Mouse (Mus musculus): ENCODE data around the gene Wnk4.

Wnk4 gene

DNA sequence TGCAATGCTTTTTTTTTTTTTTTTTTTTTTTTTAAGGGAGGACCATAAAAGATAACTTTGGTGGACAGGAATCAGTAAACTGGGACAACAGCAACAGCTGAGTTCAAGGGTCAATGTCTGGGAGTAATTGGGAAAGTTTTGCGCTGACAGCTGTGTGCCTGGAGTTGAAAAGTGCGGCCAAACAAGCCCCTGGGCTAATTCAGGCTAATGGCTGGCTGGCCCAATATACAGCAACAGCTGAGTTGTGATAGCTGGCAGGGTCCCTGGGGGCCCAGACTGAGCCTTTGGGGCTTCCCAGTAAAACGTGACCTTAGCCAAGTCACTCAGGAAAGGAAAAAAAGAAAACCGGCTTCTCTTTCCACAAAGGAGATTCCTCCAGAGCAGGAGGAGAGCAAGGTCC, 15.3 kb upstream of the Wnk4 start:
- DNase-seq (ENCODE audit: low spot score) = no peak

- no peak for DNase-seq (ENCODE audit: low spot score)
These were observed 14.3 kb upstream of the Wnk4 start, which contains the start of gene Ramp2 for GRCm38 (mm10) chr11:101245855-101246701. Gene Ramp2, plus strand, starts transcription at chr11:101246028.

- no peak for DNase-seq (ENCODE audit: low spot score)
These were observed 13.7 kb upstream of the Wnk4 start for GRCm38 (mm10) chr11:101246702-101247012.

DNA sequence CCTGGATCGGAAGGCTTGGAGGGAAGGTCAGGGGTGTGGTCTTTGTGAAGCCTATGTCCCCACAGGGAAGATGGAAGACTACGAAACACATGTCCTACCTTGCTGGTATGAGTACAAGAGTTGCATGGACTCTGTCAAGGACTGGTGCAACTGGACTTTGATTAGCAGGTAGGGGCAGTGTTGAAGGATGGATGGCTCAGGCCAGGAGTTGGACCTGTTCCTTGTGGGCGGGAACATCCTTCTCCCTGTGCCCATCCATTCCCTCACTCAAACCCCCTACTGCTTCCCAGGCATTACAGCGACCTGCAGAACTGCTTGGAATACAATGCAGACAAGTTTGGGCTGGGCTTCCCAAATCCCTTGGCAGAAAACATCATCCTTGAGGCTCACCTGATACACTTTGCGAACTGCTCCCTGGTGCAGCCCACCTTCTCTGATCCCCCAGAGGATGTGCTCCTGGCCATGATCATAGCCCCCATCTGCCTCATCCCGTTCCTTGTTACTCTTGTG, 12.8 kb upstream of the Wnk4 start:
- DNase-seq (ENCODE audit: low spot score) = no peak

GRCm38 (mm10) chr11:101248258-101248994, 11.9 kb upstream of the Wnk4 start:
- DNase-seq (ENCODE audit: low spot score) = no peak

DNA sequence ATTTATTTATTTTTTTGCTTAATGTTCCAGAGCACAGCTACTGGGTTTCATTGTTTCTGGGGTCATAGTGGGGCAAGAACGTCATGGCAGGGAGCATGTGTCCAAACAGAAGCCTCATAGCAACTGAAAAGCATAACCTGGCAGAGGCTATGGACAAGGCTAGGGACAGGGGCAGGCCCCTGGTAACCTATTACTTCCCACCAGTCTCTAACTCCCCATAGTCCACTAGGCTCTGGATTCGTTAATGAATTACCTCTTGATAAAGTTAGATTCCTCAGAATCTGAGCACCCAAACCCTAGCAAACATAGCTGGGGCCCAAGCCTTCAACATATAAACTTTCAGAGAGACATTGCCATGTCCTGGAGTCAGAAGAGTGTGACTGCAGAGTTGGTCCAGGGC, 9.3 kb upstream of the Wnk4 start:
- DNase-seq (ENCODE audit: low spot score) = no peak

- peak; percentile 19 for DNase-seq (ENCODE audit: low spot score)
These were observed 7.4 kb upstream of the Wnk4 start for GRCm38 (mm10) chr11:101252941-101253340.

DNA sequence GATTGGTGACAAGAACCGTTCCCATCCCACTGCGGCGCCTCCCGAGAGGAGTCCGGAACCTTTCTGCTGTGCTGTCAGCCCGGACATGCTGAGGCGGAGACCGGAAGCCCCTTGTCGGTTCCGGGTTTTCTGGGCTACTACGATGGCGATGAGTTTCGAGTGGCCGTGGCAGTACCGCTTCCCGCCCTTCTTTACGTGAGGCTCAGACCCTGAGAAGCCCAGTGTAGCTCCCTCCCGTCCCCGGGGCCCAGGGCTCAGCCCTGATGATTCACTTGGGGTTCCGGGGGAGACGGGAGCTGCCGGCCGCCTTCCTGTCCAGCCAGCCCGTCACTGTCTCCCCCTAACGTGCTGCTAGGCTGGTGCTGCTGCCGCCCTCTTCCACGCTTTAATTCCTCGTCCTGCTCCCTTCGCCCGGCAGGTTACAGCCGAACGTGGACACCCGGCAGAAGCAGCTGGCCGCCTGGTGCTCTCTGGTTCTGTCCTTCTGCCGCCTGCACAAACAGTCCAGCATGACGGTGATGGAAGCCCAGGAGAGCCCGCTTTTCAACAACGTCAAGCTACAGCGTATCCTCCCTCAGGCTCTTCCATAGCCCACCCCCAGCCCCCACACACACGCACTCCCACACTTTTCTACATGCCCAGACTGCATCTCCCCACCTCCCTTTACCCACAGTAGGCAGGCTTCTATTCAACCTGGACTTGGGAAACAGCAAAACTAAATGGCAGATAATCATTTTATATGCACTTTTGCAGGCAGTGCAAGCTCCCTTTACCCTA, 6.6 kb upstream of the Wnk4 start, which contains the start of gene Vps25:
Vps25 (plus strand) TSS at position 95 of the 777 bp plus-strand sequence.
- peak; percentile 77 for DNase-seq (ENCODE audit: low spot score)

DNA sequence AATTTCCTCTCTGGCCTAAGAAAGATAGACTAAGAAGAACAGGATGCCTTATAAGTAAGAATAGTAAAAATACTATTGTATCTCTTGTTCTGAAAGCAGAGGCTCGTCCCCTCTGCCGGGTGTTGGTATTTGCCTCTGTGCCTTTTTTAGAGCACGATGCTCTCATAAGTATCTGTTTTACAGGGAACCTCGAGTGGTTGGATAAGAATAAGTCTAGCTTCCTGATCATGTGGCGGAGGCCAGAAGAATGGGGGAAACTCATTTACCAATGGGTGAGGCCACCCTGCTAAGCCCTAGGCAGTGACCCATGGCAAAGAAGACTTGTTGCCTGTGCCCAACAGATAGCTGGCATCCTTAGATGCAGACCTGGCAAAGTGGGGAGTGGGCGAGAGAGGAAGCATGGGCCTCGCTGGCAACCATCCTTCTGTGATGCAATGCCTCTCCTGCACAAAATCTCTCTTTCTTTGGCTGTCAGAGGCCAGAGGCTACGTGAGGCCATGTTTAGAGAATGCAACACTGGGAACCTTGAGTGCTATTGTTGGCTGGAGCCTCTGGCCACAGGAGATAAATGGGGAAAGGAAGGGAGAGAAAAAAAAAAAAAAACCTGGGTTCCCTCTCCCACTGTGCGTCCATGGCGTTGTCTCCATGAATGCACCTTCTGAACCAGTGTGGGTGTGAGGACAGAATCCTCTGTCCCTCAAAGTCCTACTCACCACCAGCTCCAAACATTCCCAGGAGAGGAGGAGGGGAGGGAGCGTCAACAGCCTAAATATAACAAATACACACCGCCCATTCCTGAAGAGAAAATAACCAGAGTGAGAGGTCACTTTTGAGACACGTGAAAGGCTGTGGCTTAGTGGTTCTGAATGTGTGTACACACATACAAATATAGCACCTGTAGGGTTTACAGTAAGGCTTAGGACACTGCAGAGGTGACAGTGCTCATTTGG, 4.3 kb upstream of the Wnk4 start:
- no peak for DNase-seq (ENCODE audit: low spot score)

GRCm38 (mm10) chr11:101259261-101259712, 1.1 kb upstream of the Wnk4 start:
- DNase-seq (ENCODE audit: low spot score) = no peak

GRCm38 (mm10) chr11:101260826-101261380, 536 bp downstream of the Wnk4 start:
- DNase-seq (ENCODE audit: low spot score) = no peak

DNA sequence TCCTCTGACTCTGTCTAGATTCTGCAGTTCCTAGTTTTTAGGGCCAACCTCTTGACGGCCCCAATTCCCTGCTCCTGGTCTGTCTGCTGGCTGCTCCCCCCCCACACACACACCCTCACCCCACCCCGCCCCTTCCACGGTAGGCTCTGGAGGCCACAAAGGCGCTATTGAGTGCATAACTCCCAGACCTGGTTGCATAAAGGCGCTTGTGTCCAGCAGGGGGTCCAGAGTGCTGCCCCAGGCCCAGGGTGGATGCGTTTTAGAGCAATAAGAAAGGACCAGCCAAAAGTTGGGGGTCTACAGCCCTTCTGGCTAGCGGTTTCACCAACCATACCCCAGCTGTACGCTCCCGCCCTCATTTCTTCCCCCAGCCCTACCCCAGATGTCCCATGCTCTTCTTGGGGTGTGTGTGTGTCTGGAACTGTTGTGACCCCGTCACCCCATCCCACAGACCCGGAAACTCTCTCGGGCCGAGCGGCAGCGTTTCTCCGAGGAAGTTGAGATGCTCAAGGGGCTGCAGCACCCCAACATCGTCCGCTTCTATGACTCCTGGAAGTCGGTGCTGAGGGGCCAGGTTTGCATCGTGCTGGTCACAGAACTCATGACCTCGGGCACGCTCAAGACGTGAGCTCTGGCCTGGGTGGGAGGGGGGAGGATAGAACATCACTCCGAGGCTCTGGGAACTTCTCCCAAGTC, 2.1 kb downstream of the Wnk4 start:
- no peak for DNase-seq (ENCODE audit: low spot score)

GRCm38 (mm10) chr11:101263138-101263988, 3.0 kb downstream of the Wnk4 start:
- no peak for DNase-seq (ENCODE audit: low spot score)

- no peak for DNase-seq (ENCODE audit: low spot score)
These were observed 3.6 kb downstream of the Wnk4 start for GRCm38 (mm10) chr11:101263989-101264280.

- no peak for DNase-seq (ENCODE audit: low spot score)
These were observed 4.6 kb downstream of the Wnk4 start for GRCm38 (mm10) chr11:101264954-101265471.

DNA sequence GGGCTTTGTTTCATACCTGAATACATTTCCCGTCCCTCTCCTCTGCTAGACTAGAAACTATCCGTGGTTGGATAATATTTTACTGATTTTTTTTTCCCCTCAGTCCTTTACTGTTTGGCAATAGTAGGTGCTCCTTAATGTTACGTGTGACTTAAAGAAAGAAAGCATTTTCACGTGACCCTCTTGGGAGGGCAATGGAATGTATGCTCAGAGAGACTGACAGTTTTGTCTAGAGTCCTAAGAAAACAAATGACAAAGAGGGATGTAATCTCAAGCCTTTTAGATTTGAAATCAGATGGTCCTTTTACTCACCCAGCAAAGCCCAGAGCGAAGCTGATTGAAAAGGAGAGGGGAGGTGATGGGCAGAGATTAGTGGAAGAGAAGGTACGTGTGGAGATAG, 5.5 kb downstream of the Wnk4 start:
- no peak for DNase-seq (ENCODE audit: low spot score)

DNA sequence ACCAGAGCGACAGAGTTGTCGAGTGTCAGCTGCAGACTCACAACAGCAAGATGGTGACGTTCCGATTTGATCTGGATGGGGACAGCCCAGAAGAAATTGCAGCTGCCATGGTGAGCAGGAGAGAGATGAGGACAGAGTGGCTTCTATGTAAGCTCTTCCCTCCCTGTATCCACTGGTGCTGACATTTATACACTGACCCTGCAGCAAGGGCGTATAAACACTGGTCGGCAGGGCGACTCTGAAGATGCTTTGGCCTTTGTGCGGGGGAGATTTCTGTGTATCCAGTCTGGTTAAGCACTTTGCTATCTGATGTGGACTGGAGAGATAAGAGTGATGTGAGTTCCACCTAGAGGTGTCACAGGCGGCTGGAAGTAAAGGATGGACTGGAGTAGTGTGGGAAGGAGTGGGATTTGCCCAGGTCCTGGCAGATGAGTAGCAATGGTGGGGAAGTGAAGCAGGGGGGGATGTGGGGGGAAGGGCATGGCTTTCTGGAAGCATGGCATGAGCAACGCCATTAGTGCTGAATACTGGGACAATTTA, 9.3 kb downstream of the Wnk4 start:
- DNase-seq (ENCODE audit: low spot score) = no peak

DNA sequence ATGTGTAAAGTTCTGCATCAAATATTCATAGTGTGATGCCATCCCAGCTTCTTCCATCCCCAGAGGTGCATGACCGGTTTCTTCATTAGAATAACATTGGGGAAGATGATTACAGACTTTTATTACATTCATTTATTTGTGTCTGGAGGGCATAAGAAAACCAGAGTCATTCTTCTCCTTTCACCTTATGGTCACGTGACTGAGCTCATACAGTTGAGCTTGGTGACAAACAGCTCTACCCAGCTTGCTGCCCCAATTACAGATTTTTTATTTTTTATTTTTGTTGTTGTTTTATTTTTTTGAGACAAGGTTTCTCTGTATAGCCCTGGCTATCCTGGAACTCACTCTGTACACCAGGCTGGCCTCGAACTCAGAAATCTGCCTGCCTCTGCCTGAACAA, 12.1 kb downstream of the Wnk4 start:
- no peak for DNase-seq (ENCODE audit: low spot score)

- DNase-seq (ENCODE audit: low spot score) = no peak
These were observed 14.9 kb downstream of the Wnk4 start for GRCm38 (mm10) chr11:101275309-101275708.

Measured in spleen, adult 12 weeks (tissue).